Mouse (Mus musculus) cerebellum, adult 11-12 months (tissue): ENCODE data around the gene Ltbp4.

Experiments
- DNase-seq: peaks from one replicate; pipeline ENCODE4 v3.0.0; 2022

The Ltbp4 gene

GRCm38 (mm10) chr7:27355261-27355660 lies 17.8 kb upstream of the Ltbp4 start:
- no peak for DNase-seq

DNA sequence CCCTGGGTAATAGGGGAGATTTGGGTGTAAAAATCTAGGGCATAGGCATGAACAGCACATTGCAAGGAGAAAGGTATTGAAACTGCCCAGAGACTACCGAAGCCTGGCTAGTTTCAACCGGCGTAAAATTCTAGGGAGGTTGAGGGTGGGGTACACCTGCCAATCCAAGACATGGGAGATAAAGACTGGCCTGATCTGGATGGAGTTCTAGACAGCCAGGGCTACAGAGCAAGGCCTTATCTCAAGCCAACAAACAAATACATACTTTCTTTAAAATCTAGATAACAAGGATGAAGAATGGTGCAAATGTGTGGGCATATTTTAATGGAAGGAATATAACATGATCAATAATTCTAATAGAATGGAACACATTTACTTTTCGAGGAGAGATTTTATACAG lies 17.3 kb upstream of the Ltbp4 start:
- no peak for DNase-seq

GRCm38 (mm10) chr7:27354144-27354543 lies 16.7 kb upstream of the Ltbp4 start:
- DNase-seq, result no peak

DNA sequence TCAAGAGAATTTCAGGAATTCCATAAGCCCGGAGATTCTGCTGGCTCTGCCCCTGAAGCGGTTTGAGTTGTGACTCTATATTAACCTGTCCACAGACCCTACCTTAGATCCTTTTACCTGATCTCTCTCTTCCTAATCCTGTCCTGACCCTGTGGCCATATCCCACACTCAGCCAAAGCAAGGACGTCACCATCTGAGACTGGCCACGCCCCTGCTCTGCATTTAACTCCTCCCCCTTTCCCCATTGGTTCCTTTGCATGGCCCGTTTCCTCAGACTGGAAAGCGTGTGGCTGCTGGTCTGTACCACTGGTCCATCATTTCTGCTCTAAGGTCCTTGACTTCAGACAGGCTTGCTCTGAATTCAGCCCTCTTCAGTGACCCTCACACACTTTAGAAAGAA lies 8.0 kb upstream of the Ltbp4 start:
- DNase-seq, result no peak

- DNase-seq, result no peak
Measured at GRCm38 (mm10) chr7:27342595-27342994, 5.1 kb upstream of the Ltbp4 start.

- no peak for DNase-seq
Measured at GRCm38 (mm10) chr7:27339519-27339918, 2.0 kb upstream of the Ltbp4 start.

DNA sequence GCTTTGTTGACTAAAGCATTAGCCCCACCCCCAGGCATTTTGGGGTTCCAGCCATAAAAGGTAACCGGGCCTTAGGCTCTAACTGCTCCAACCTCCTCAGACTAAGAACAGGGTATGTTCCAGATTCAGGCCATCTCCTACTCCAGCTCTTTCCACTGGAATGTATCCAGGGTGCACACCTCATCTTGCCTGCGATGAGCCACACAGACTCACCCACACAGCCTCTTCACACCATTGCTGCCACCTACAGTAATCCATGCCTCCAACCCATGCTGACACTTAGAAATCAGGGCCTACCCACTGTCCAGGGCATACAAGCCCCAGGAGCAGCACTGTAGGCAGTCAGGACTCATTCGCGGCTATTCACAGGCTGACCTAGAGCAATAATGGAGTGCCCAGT lies 1.6 kb upstream of the Ltbp4 start:
- no peak for DNase-seq

- peak; percentile 83 for DNase-seq
Measured at GRCm38 (mm10) chr7:27335928-27336823, 1.3 kb downstream of the Ltbp4 start.

DNA sequence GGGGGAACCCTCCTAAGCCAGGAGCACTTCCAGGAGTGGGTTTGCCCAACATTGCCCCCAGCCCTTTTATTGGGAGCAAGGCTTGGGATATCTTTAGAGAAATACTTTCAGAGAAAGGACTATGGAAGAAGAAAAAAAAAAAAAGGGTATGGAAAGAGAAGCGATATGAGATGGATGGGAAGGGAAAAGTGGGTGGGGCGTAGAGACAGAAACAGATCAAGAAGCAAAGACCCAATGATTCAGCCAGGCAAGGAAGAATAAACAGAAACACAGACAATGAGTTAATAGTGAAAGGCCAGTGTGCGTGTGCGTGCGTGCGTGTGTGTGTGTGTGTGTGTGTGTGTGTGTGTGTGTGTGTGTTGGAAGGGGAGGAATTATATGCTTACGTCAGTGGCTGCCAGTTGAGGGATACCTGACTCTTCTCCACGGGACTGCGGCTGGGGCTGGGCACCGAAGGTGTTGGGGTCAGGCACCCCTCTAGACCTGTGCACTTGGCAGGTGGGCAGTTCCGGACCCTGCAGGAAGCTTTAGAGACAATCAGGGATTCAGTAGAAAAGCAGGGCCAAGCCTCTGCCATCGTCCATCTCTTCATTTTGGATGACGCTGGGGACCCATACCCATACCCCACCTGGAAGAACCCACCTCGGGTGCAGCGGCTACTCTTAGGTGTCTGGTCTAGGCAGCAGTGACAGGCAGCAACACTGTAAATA lies 2.3 kb downstream of the Ltbp4 start:
- DNase-seq, result no peak

- DNase-seq, result no peak
Measured at GRCm38 (mm10) chr7:27334405-27334911, 3.0 kb downstream of the Ltbp4 start.

DNA sequence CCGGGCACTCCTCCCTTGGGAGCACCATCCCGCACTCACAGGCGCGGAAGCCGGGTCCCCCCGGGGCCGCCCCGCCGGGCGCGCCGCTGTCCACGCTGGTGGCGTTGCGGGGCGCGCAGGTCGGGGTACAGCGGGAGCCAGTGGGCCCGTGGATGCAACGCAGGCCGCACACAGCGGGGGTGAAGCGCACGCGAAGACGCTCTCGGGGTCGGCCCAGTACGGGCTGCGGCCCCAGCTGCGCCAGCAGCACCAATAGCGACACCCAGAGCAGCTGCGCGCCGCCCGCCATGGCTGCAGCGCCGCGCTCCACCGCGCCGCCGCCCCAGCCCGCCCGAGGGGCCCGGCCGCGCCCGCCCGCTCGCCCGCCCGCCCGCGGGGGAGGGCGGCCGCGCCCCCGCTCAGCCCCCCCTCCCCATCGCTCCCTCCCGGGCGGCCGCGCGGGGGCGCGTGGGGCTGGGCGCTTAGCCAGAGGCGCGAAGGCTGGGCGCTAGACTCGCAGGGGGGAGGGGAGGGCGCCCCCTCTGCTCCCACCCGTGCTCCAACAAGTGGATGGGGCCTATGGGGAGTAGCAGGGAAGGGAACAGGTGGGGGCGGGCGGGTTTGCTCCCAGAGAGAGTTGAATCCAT lies 4.1 kb downstream of the Ltbp4 start:
- DNase-seq, result no peak

GRCm38 (mm10) chr7:27332353-27333199 lies 4.9 kb downstream of the Ltbp4 start:
- peak; percentile 71 for DNase-seq

DNA sequence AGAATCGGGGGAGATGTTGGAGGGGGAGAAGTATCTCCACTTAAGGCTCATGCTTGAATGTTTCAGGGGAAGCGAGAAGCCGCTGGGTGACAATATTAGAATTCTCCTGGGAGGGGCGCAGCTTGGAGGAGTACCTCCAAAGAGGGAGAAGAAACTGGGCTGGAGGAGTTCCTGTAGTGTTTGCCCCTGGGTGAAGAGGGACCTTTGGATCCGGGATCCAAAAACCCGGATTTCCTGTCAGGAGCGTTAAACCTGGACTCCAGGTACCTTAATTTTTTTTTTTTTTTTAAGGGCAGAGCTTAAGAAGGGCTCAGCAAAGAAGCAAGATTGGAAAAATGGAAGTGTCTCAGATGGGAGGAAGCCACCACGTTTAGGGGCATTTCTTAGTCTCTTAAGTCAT lies 5.6 kb downstream of the Ltbp4 start:
- DNase-seq, result no peak

DNA sequence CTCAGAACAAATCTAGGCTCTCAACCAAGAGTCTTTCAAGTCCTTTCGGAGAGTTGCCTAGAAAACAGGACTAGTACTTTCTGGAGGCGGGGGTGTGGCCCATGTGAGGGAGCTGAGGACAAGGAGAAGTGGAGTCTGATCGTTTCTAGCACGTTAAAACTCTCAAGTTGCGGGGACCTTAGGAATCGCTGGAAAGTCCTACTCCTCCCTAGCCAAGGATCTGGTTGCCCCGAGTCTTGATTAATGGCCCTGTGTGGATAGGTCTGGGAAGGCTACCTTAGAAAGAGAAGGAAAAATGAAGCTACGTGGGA lies 6.0 kb downstream of the Ltbp4 start:
- no peak for DNase-seq

GRCm38 (mm10) chr7:27330709-27331540 lies 6.6 kb downstream of the Ltbp4 start:
- peak; percentile 59 for DNase-seq

DNA sequence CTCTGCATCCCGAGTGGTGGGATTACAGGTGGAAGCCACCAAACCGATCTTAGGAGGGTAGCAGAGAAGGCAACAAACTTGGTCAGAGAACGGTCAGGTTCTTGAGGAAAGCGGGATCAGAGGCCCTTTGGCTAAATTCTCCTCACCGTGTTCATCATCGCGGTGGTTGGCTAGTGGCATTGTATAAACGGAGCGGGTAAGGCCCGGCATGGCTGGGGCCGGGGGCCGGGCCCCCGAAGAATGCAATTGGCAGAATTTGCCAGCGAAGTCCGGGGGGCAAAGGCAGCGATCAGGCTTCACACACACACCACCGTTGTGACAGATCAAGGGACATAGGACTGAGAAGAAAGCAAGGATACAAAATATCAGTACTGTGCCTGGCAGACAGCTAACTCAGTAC lies 7.5 kb downstream of the Ltbp4 start:
- no peak for DNase-seq

GRCm38 (mm10) chr7:27329326-27329947 lies 8.1 kb downstream of the Ltbp4 start:
- peak; percentile 67 for DNase-seq

DNA sequence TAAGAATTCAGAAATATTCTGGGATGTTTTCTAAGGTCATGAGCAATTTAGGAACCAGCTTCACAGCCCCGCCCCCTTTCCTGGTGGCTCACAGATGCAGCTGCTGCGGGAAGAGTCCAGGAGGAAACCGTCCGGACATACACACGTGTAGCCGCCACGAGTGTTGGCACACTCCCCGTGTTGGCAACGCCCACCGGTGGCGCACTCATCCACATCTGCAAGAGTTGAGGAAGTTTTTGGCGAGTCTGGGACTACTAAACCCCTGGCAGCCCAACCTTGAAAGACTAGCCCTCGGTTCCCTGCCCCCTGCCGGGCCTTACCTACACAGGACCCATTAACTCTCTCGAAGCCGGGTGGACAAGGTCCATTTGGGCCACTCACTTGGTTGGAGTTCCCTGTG lies 8.8 kb downstream of the Ltbp4 start:
- DNase-seq, result peak; percentile 56

DNA sequence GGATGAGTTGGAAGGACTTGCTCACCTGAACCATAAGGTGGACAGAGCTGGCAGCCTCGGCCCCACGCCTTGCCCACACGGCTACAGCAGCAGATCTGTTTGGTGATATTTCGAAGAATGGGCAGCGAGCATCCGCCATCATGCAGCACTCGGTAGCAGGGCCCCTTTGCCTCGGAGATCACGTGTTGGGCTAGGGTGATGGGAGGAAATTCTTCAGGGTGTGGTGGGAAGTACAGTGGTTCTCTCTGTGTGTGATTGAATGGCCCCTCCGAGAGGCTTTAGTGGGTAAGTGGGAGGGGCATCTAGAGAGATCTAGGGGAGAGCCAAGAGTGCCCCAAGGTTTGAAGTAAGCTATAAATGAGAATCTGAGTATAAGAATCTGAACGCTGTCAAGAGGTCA lies 9.3 kb downstream of the Ltbp4 start:
- no peak for DNase-seq

DNA sequence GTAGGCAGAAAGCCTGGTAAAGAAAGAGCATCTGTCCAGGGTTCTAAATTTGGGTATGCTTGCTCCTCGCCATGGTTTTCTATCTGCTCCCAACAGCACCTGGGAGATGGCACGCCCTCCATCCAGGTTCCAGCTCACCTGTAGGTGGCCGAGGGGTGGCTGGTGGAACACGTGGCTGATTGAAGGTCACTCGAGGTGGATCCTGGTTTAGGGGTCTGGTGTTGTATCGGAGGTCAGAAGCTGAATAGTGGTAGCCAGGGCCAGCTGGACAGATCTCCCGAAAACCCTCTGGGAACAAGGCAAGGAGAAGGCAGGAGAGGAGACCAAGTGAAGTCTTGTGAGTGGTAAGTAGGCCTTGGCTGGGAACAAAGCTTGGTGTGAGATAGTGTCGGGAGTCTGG lies 10.0 kb downstream of the Ltbp4 start:
- no peak for DNase-seq

- peak; percentile 75 for DNase-seq
Measured at GRCm38 (mm10) chr7:27326101-27326880, 11.2 kb downstream of the Ltbp4 start.
